Mouse (Mus musculus) gastrocnemius, postnatal 4 days (tissue): ENCODE data around the gene Myh13. TPM values are rescaled to one million over a fixed set of nuclear protein-coding genes. Genes with fewer than 3 reads are reported as not detected.

Source experiments
- DNase-seq, 2 experiments: peaks; one replicate each; pipeline ENCODE4 v3.0.0; 2021 to 2022; ENCODE audit warnings: low spot score in 2 of 2, mixed read lengths in 2 of 2
- total RNA-seq, 2 experiments: library from RNA; stranded (reverse); gene quantifications; 2 replicates each; pipeline ENCODE4 v1.2.3; 2021

Myh13 gene
- total RNA-seq, 2 experiments from 2014 or later: 4.2 to 6.7 TPM

DNA sequence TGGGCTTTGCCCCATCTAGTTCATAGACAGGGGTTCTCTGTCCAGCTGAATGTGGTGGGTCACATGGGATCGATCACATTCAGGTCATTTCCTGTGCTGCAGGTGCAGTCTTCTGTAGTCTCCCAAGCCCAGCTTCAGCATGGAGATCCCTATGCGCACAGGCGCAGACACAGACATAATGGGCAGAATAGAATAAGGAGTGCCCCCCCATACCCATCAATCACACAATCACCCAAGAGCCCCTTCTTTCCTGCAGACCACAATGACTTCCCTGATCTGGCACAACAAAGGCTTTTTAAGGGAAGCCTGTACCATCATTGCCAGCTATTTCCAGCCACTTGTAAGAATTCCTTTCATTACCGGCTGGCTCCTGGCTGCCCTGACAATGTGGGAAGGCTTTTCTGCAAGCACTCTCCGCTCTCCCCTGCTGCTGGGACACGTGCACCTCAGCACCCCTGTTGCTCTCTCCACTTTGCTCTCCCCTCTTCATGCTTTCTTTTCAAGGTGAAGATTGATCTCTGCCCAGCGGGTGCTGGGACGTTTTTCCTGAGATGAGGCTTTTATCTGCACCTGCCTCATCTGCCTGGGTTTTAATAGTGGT, 65.5 kb downstream of the Myh13 start:
- no peak for DNase-seq

- DNase-seq: no peak
Measured at GRCm38 (mm10) chr11:67390679-67391384, 69.4 kb downstream of the Myh13 start.

- no peak for DNase-seq
Measured at GRCm38 (mm10) chr11:67392369-67392768, 70.9 kb downstream of the Myh13 start.

GRCm38 (mm10) chr11:67400956-67401355, 79.5 kb downstream of the Myh13 start:
- no peak for DNase-seq

GRCm38 (mm10) chr11:67414346-67414940, 93.0 kb downstream of the Myh13 start:
- DNase-seq: no peak

Other genes starting within 250 kb of the Myh13 start
- gene Myh3, start 243.4 kb upstream of the Myh13 start, total RNA-seq: 100 to 1,000 TPM; 510 to 548 TPM
- 100 to 1,000 TPM; 229 to 257 TPM for gene Myh2, start 150.6 kb upstream of the Myh13 start, total RNA-seq
- gene Myh1, start 121.6 kb upstream of the Myh13 start, total RNA-seq: 100 to 1,000 TPM; 613 to 684 TPM
- 1,000 to 10,000 TPM; 1,762 to 2,018 TPM for gene Myh4, start 83.6 kb upstream of the Myh13 start, total RNA-seq
- over 10,000 TPM; 11,963 to 12,269 TPM for gene Myh8, start 44.5 kb upstream of the Myh13 start, total RNA-seq
- gene Gas7, start 133.8 kb downstream of the Myh13 start, total RNA-seq: 10 to 100 TPM; 60.5 to 63.7 TPM